Mouse (Mus musculus) midbrain, embryonic 12.5 days (tissue): ENCODE results near the gene Olfr224. TPM values are rescaled to one million over a fixed set of nuclear protein-coding genes. Genes with fewer than 3 reads are reported as not detected.
"Not testable (repeated sequence)": the region's sequence is repeated elsewhere in the genome, so short reads cannot be mapped to it uniquely, and the experiment has no call there.

ENCODE experiments used
- ATAC-seq: fragments of 200-750 bp; cut with Nextera tagmentation; 2 replicates; pipeline ENCODE4 v1.8.0; 2017; ENCODE audit warnings: low read depth, moderate TSS enrichment, moderate library complexity; ENCODE audit not compliant: low FRiP score
- H3K27ac ChIP-seq: fragments of 300-500 bp; sonication (generic); replicated peaks from 2 replicates; pipeline ENCODE4 v1.5.1; 2016; ENCODE audit warnings: mild to moderate bottlenecking
- H3K27me3 ChIP-seq: fragments of 300-500 bp; sonication (generic); 2 replicates; pipeline ENCODE4 v1.6.1; 2016; ENCODE audit warnings: mild to moderate bottlenecking
- H3K36me3 ChIP-seq: fragments of 300-500 bp; sonication (generic); 2 replicates; pipeline ENCODE4 v1.6.1; 2016
- H3K4me1 ChIP-seq: fragments of 300-500 bp; sonication (generic); 2 replicates; pipeline ENCODE4 v1.6.1; 2016
- H3K4me2 ChIP-seq: fragments of 300-500 bp; sonication (generic); replicated peaks from 2 replicates; pipeline ENCODE4 v1.6.1; 2016; ENCODE audit warnings: mild to moderate bottlenecking, moderate library complexity
- H3K4me3 ChIP-seq: fragments of 300-500 bp; sonication (generic); 2 replicates; pipeline ENCODE4 v1.5.1; 2016; ENCODE audit warnings: mild to moderate bottlenecking
- H3K9ac ChIP-seq: fragments of 300-500 bp; sonication (generic); replicated peaks from 2 replicates; pipeline ENCODE4 v1.6.1; 2016; ENCODE audit warnings: mild to moderate bottlenecking, moderate library complexity
- H3K9me3 ChIP-seq: fragments of 300-500 bp; sonication (generic); 2 replicates; pipeline ENCODE4 v1.6.1; 2016; ENCODE audit warnings: mild to moderate bottlenecking
- WGBS: fragments of 180-500 bp; shearing (Covaris S2); methylation state at CpG from one replicate; pipeline ENCODE4 v1.1.7; 2016; 5-methylcytosine and 5-hydroxymethylcytosine counted together
- polyA plus RNA-seq: library from polyadenylated mRNA; unstranded; fragments of >200 nt; fragmentation: Nextera tagmentation; extraction: Ambion mirVana; gene quantifications from 2 replicates; pipeline ENCODE4 v1.2.1, GENCODE M21; 2016

Olfr224 gene
- polyA plus RNA-seq, 1 experiment from 2014 or later, result not detected

GRCm38 (mm10) chr11:58597837-58598236 is 27.5 kb upstream of the Olfr224 start:
- Histone ChIP-seq H3K4me1 (no peaks in the 10 kb centered on the region), H3K27ac (no peak overlapping the region), H3K9me3 (no peaks in the 10 kb centered on the region), H3K4me3 (no peak overlapping the region), H3K27me3 (no peaks in the 10 kb centered on the region), H3K4me2 (no peak overlapping the region), H3K9ac (no peak overlapping the region), H3K36me3 (no peaks in the 10 kb centered on the region)
- ATAC-seq, result no peak
- 91% methylated on average over 13 of the region's 13 CpGs for WGBS

- no peak for ATAC-seq
- WGBS, result 86% methylated on average over 6 of the region's 6 CpGs
- no peaks in the 10 kb centered on the region for H3K9me3 ChIP-seq
These were observed 24.5 kb upstream of the Olfr224 start, which contains the start of gene Olfr324 for GRCm38 (mm10) chr11:58594814-58595213. Olfr324 (plus strand) TSS chr11:58595114.

GRCm38 (mm10) chr11:58588620-58589250 is 18.4 kb upstream of the Olfr224 start:
- Histone ChIP-seq H3K27me3 (no peaks in the 10 kb centered on the region), H3K9me3 (no peaks in the 10 kb centered on the region), H3K9ac (no peak overlapping the region), H3K4me2 (no peak overlapping the region), H3K27ac (no peak overlapping the region), H3K4me3 (no peak overlapping the region), H3K36me3 (no peaks in the 10 kb centered on the region), H3K4me1 (no peaks in the 10 kb centered on the region)
- ATAC-seq, result no peak
- WGBS, result 66% methylated on average over 3 of the region's 3 CpGs

More at GRCm38 (mm10) chr11:58594814-58595213, 24.5 kb upstream of the Olfr224 start, which contains the start of gene Olfr324:
- no peak within 1 kb of the TSS for H3K4me3 ChIP-seq
- no peaks in the 10 kb centered on the region for H3K27me3 ChIP-seq
- no peak within 1 kb of the TSS for H3K27ac ChIP-seq
- H3K4me1 ChIP-seq, result no peaks in the 10 kb centered on the region
- H3K36me3 ChIP-seq, result no peaks in the 10 kb centered on the region
- no peak within 1 kb of the TSS for H3K4me2 ChIP-seq
- H3K9ac ChIP-seq, result no peak within 1 kb of the TSS

- Histone ChIP-seq H3K4me1 (no peaks in the 10 kb centered on the region), H3K4me3 (no peak overlapping the region), H3K36me3 (no peaks in the 10 kb centered on the region), H3K9me3 (no peaks in the 10 kb centered on the region), H3K27me3 (no peaks in the 10 kb centered on the region), H3K4me2 (no peak overlapping the region), H3K27ac (0 out of 2 replicates have a peak overlapping the region, but pooled peaks have one; percentile 30), H3K9ac (no peak overlapping the region)
- ATAC-seq, result no peak
- 69% methylated on average over 7 of the region's 7 CpGs for WGBS
These were observed 17.6 kb upstream of the Olfr224 start for GRCm38 (mm10) chr11:58587898-58588348.

DNA sequence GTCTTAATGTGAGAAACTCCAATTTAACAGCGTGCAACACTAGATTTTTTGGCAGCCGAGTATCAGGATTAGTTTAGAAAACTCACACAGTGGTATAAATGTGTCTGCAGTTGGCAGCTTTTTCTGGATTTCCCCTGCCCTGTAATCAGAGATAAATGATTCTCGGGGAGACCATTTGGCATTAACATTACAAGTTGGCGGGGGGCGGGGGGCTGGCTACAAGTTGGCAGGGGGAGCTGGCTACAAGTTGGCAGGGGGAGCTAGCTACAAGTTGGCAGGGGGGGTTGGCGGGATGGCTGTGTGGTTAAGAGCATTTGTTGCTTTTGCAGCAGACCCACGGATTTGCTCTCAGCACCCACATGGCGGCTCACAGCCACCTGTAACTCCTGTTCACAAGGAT is 8.3 kb upstream of the Olfr224 start:
- WGBS, result 89% methylated on average over 8 of the region's 8 CpGs
- ATAC-seq, result no peak

DNA sequence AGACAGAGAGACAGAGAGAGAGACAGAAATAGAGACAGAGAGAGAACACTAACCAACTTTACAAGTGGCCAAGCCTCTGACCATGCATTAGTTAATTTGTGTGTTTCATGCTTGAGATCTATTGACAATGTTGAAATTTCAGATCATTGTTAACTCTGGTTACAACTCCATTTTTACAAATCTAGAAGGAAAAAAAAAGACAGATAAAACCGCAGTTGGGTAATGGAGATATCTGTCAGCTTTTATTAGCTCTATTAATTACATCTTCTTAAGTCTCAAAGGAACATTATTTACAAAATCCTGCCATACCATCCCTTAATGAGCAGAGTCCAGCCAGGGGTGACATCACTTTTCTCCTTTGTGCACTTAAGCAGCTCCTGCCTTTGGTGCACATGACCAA is 7.1 kb upstream of the Olfr224 start, which contains the start of gene Olfr325:
Gene Olfr325 (plus strand): TSS at position 301 of the 400 bp plus-strand sequence.
- Histone ChIP-seq H3K9me3 (no peaks in the 10 kb centered on the region), H3K4me3 (no peak within 1 kb of the TSS), H3K9ac (no peak within 1 kb of the TSS), H3K36me3 (no peaks in the 10 kb centered on the region), H3K27me3 (no peaks in the 10 kb centered on the region), H3K27ac (no peak within 1 kb of the TSS), H3K4me1 (no peaks in the 10 kb centered on the region), H3K4me2 (no peak within 1 kb of the TSS)
- ATAC-seq, result no peak
- 81% methylated on average over 1 of the region's 1 CpGs for WGBS

More for the DNA sequence above, 8.3 kb upstream of the Olfr224 start:
- H3K27me3 ChIP-seq, result no peaks in the 10 kb centered on the region
- no peaks in the 10 kb centered on the region for H3K36me3 ChIP-seq
- H3K27ac ChIP-seq, result no peak overlapping the region
- no peaks in the 10 kb centered on the region for H3K9me3 ChIP-seq
- H3K4me1 ChIP-seq, result no peaks in the 10 kb centered on the region
- no peak overlapping the region for H3K4me2 ChIP-seq
- no peak overlapping the region for H3K4me3 ChIP-seq
- no peak overlapping the region for H3K9ac ChIP-seq

GRCm38 (mm10) chr11:58555536-58555935 is 14.8 kb downstream of the Olfr224 start, which contains the start of gene Olfr328:
Olfr328 (minus strand) TSS chr11:58555636.
- Histone ChIP-seq H3K4me2 (no peak within 1 kb of the TSS), H3K9me3 (no peaks in the 10 kb centered on the region), H3K4me3 (no peak within 1 kb of the TSS), H3K9ac (no peak within 1 kb of the TSS), H3K27ac (no peak within 1 kb of the TSS), H3K4me1 (no peaks in the 10 kb centered on the region), H3K36me3 (no peaks in the 10 kb centered on the region), H3K27me3 (no peaks in the 10 kb centered on the region)
- WGBS, result 87% methylated on average over 1 of the region's 1 CpGs
- no peak for ATAC-seq

GRCm38 (mm10) chr11:58546322-58546721 is 24.0 kb downstream of the Olfr224 start, which contains the start of gene Olfr329-ps:
Olfr329-ps (minus strand) TSS chr11:58546422.
- ATAC-seq, result no peak
- H3K9me3 ChIP-seq, result no peaks in the 10 kb centered on the region
- 85% methylated on average over 5 of the region's 5 CpGs for WGBS

DNA sequence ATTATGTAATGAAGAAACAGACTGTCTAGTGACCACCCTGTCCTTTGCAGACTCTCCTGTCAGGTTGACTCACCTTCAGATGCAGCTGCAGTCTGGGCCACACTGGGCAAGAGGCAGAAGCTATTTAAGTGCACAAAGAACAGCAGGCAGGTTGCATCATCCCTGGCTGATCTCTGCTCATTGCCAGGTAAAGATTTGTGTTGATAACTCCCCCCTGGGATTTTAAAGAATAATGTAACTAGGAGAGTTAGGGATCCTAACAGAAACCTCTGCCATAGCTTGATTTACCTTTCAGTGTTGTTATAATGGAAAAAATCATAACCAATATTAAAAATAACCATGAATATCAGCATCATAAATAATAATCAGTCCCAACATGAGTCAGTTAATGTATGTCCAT is 35.6 kb downstream of the Olfr224 start, which contains the start of gene Olfr330:
Gene Olfr330 (minus strand): TSS at position 101 of the 400 bp plus-strand sequence.
- H3K9me3 ChIP-seq, H3K4me2 ChIP-seq, H3K4me3 ChIP-seq, ATAC-seq, H3K36me3 ChIP-seq, H3K4me1 ChIP-seq, H3K9ac ChIP-seq, H3K27ac ChIP-seq, H3K27me3 ChIP-seq: not testable (repeated sequence)

More at GRCm38 (mm10) chr11:58546322-58546721, 24.0 kb downstream of the Olfr224 start, which contains the start of gene Olfr329-ps:
- H3K36me3 ChIP-seq, result no peaks in the 10 kb centered on the region
- no peak within 1 kb of the TSS for H3K27ac ChIP-seq
- no peak within 1 kb of the TSS for H3K4me2 ChIP-seq
- no peaks in the 10 kb centered on the region for H3K27me3 ChIP-seq
- H3K4me3 ChIP-seq, result no peak within 1 kb of the TSS
- H3K9ac ChIP-seq, result no peak within 1 kb of the TSS
- H3K4me1 ChIP-seq, result no peaks in the 10 kb centered on the region

- ATAC-seq, H3K27me3 ChIP-seq, H3K4me2 ChIP-seq, H3K4me1 ChIP-seq, H3K36me3 ChIP-seq, H3K27ac ChIP-seq, H3K9ac ChIP-seq, H3K9me3 ChIP-seq, H3K4me3 ChIP-seq: not testable (repeated sequence)
- 92% methylated on average over 7 of the region's 9 CpGs for WGBS
These were observed 50.6 kb downstream of the Olfr224 start for GRCm38 (mm10) chr11:58519756-58520155.

DNA sequence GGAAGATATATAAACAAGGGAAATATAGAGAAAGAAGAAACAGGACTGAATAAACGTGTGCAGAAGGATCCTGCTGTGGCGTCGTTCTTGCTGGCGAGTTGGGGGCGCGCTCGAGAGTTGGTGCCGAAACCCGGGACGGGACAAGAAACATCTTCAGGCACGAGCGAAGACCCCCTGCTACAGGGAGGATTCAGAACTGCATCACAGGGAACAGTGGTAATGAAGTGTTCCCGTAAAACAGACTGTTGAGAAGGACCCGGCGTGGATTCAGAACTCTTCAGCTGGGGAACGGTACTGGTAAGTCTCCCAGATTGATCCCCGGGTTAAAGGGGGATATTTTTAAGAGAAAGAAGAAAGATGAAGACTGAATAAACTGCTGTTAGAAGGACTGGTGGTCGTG is 51.4 kb downstream of the Olfr224 start:
- 94% methylated on average over 18 of the region's 18 CpGs for WGBS

More for the DNA sequence above, 51.4 kb downstream of the Olfr224 start:
- not testable (repeated sequence) for H3K9ac ChIP-seq, H3K36me3 ChIP-seq, ATAC-seq, H3K4me3 ChIP-seq, H3K9me3 ChIP-seq, H3K4me2 ChIP-seq, H3K27me3 ChIP-seq, H3K4me1 ChIP-seq, H3K27ac ChIP-seq
